Mouse (Mus musculus): ENCODE results near the gene Ndufa8. TPM values are rescaled to one million over a fixed set of nuclear protein-coding genes. Genes with fewer than 3 reads are reported as not detected.

Gene Ndufa8
- total and polyA plus RNA-seq, 2 experiments from 2014 or later = 252 to 915 TPM

GRCm38 (mm10) chr2:36010579-36010978, 38.6 kb downstream of the Ndufa8 start:
- Histone ChIP-seq H3K4me1 (ENCODE audit: control insufficient read depth, insufficient read depth) (peaks cover 9% of the 10 kb centered on the region; the same call in 1 of the 2 replicates), H3K4me2 (ENCODE audit: low read depth, low read length) (peak overlapping the region; percentile 75; the same call in 1 of the 2 replicates), H3K4me3 (ENCODE audit: low read depth, low read length) (no peak overlapping the region), H3K27me3 (ENCODE audit: control insufficient read depth, insufficient read depth, low read length) (peaks cover 8% of the 10 kb centered on the region; the same call in 1 of the 2 replicates), H3K36me3 (replicated peaks; ENCODE audit: control insufficient read depth, insufficient read depth, low read length) (no peaks in the 10 kb centered on the region), H3K27ac (ENCODE audit: low read depth) (no peak overlapping the region), H3K9ac (replicated peaks; ENCODE audit: low read depth, low read length) (no peak overlapping the region), H3K9me3 (replicated peaks; ENCODE audit: control insufficient read depth, low read length) (no peaks in the 10 kb centered on the region)
- TF ChIP-seq CTCF (IDR thresholded peaks at IDR 0.05; ENCODE audit: low read depth) (no peak), EP300 (IDR thresholded peaks at IDR 0.05; ENCODE audit: low read depth) (no peak)
- no peak for DNase-seq (ENCODE audit: low spot score)
- no peak for ATAC-seq (ENCODE audit: insufficient read depth, low read depth)
- 57% methylated on average over 8 of the region's 8 CpGs for WGBS

- WGBS = 24% methylated on average over 4 of the region's 4 CpGs
- H3K4me2 ChIP-seq (ENCODE audit: low read depth, low read length) = no peak overlapping the region
- peak; percentile 76 for DNase-seq (ENCODE audit: low spot score)
- no peak overlapping the region for H3K27ac ChIP-seq (ENCODE audit: low read depth)
- no peaks in the 10 kb centered on the region for H3K36me3 ChIP-seq (replicated peaks; ENCODE audit: control insufficient read depth, insufficient read depth, low read length)
- peaks cover 9% of the 10 kb centered on the region; the same call in 1 of the 2 replicates for H3K4me1 ChIP-seq (ENCODE audit: control insufficient read depth, insufficient read depth)
- ATAC-seq (ENCODE audit: insufficient read depth, low read depth) = no peak
- H3K4me3 ChIP-seq (ENCODE audit: low read depth, low read length) = no peak overlapping the region
- TF ChIP-seq CTCF (IDR thresholded peaks at IDR 0.05; ENCODE audit: low read depth) = peak; percentile 92
- TF ChIP-seq EP300 (IDR thresholded peaks at IDR 0.05; ENCODE audit: low read depth) = no peak
- H3K9ac ChIP-seq (replicated peaks; ENCODE audit: low read depth, low read length) = no peak overlapping the region
- peaks cover 8% of the 10 kb centered on the region; the same call in 1 of the 2 replicates for H3K27me3 ChIP-seq (ENCODE audit: control insufficient read depth, insufficient read depth, low read length)
- no peaks in the 10 kb centered on the region for H3K9me3 ChIP-seq (replicated peaks; ENCODE audit: control insufficient read depth, low read length)
Measured at GRCm38 (mm10) chr2:36009386-36009785, 39.8 kb downstream of the Ndufa8 start.

DNA sequence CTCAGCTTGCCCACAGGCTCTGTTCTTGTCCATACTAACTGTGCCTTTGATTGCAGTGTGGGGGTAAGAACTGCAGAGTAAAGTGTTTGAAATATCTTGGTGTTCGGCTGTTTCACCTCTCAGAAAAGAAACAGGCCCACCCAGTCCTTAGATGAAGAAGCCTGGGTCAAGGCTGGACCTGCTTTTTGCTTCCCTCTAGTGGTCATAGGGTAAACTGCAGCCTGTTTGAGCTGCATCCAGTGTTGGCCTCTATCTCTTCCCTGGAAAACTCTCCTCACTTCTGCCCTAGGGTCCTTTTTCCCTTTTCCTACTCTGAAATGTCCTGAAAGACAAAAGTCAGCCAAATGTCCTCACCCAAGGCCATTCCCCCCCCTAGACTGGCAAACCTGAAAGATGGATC, 41.1 kb downstream of the Ndufa8 start:
- Histone ChIP-seq H3K4me2 (ENCODE audit: low read depth, low read length) (no peak overlapping the region), H3K27me3 (ENCODE audit: control insufficient read depth, insufficient read depth, low read length) (peaks cover 8% of the 10 kb centered on the region; the same call in 1 of the 2 replicates), H3K9ac (replicated peaks; ENCODE audit: low read depth, low read length) (no peak overlapping the region), H3K4me1 (ENCODE audit: control insufficient read depth, insufficient read depth) (peaks cover 9% of the 10 kb centered on the region; the same call in 1 of the 2 replicates), H3K36me3 (replicated peaks; ENCODE audit: control insufficient read depth, insufficient read depth, low read length) (no peaks in the 10 kb centered on the region), H3K9me3 (replicated peaks; ENCODE audit: control insufficient read depth, low read length) (no peaks in the 10 kb centered on the region), H3K4me3 (ENCODE audit: low read depth, low read length) (no peak overlapping the region), H3K27ac (ENCODE audit: low read depth) (no peak overlapping the region)
- peak; percentile 42 for DNase-seq (ENCODE audit: low spot score)
- no peak for ATAC-seq (ENCODE audit: insufficient read depth, low read depth)
- TF ChIP-seq CTCF (IDR thresholded peaks at IDR 0.05; ENCODE audit: low read depth) = peak; percentile 91
- no peak for TF ChIP-seq EP300 (IDR thresholded peaks at IDR 0.05; ENCODE audit: low read depth)
- WGBS = 21% methylated on average over 1 of the region's 1 CpGs

- WGBS = 48% methylated on average over 6 of the region's 6 CpGs
- DNase-seq (ENCODE audit: low spot score) = no peak
- Histone ChIP-seq H3K9ac (replicated peaks; ENCODE audit: low read depth, low read length) (no peak overlapping the region), H3K4me3 (ENCODE audit: low read depth, low read length) (no peak overlapping the region), H3K4me1 (ENCODE audit: control insufficient read depth, insufficient read depth) (0 out of 2 replicates have a peak, but pooled peaks cover 5% of the 10 kb centered on the region), H3K27me3 (ENCODE audit: control insufficient read depth, insufficient read depth, low read length) (no peaks in the 10 kb centered on the region), H3K27ac (ENCODE audit: low read depth) (no peak overlapping the region), H3K9me3 (replicated peaks; ENCODE audit: control insufficient read depth, low read length) (no peaks in the 10 kb centered on the region), H3K36me3 (replicated peaks; ENCODE audit: control insufficient read depth, insufficient read depth, low read length) (no peaks in the 10 kb centered on the region), H3K4me2 (ENCODE audit: low read depth, low read length) (no peak overlapping the region)
- no peak for ATAC-seq (ENCODE audit: insufficient read depth, low read depth)
- TF ChIP-seq CTCF (IDR thresholded peaks at IDR 0.05; ENCODE audit: low read depth) = no peak
- TF ChIP-seq EP300 (IDR thresholded peaks at IDR 0.05; ENCODE audit: low read depth) = no peak
Measured at GRCm38 (mm10) chr2:36002188-36002587, 47.0 kb downstream of the Ndufa8 start.

DNA sequence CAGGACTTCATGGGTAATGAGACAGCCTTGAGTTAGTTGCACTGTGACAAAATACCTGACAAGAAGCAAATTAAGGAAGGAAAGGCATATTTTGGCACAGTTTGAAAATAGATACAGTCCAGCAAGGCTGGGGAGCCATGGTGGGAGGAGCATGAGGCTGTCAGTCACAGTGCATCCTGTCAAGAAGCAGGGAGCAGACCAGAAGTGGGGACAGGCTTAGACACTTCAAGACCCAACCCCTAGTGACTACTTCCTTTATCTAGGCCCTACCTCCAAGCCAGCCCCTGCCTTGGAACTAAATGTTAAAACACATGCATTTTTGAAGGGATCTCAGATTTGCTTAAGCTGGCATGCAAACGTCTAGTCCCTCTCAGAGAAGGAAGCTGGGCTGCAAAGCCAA, 48.8 kb downstream of the Ndufa8 start:
- Histone ChIP-seq H3K27me3 (ENCODE audit: control insufficient read depth, insufficient read depth, low read length) (no peaks in the 10 kb centered on the region), H3K4me2 (ENCODE audit: low read depth, low read length) (no peak overlapping the region), H3K27ac (ENCODE audit: low read depth) (no peak overlapping the region), H3K4me1 (ENCODE audit: control insufficient read depth, insufficient read depth) (peaks cover 14% of the 10 kb centered on the region), H3K36me3 (replicated peaks; ENCODE audit: control insufficient read depth, insufficient read depth, low read length) (no peaks in the 10 kb centered on the region), H3K9me3 (replicated peaks; ENCODE audit: control insufficient read depth, low read length) (no peaks in the 10 kb centered on the region), H3K4me3 (ENCODE audit: low read depth, low read length) (no peak overlapping the region), H3K9ac (replicated peaks; ENCODE audit: low read depth, low read length) (no peak overlapping the region)
- DNase-seq (ENCODE audit: low spot score) (no peak), ATAC-seq (ENCODE audit: insufficient read depth, low read depth) (no peak)
- TF ChIP-seq EP300 (IDR thresholded peaks at IDR 0.05; ENCODE audit: low read depth) (no peak), CTCF (IDR thresholded peaks at IDR 0.05; ENCODE audit: low read depth) (no peak)
- WGBS = 32% methylated on average over 1 of the region's 1 CpGs

- Histone ChIP-seq H3K36me3 (replicated peaks; ENCODE audit: control insufficient read depth, insufficient read depth, low read length) (no peaks in the 10 kb centered on the region), H3K27me3 (ENCODE audit: control insufficient read depth, insufficient read depth, low read length) (no peaks in the 10 kb centered on the region), H3K4me2 (ENCODE audit: low read depth, low read length) (no peak overlapping the region), H3K9me3 (replicated peaks; ENCODE audit: control insufficient read depth, low read length) (no peaks in the 10 kb centered on the region), H3K4me3 (ENCODE audit: low read depth, low read length) (no peak overlapping the region), H3K9ac (replicated peaks; ENCODE audit: low read depth, low read length) (no peak overlapping the region), H3K27ac (ENCODE audit: low read depth) (no peak overlapping the region), H3K4me1 (ENCODE audit: control insufficient read depth, insufficient read depth) (peaks cover 22% of the 10 kb centered on the region)
- ATAC-seq (ENCODE audit: insufficient read depth, low read depth) (no peak), DNase-seq (ENCODE audit: low spot score) (no peak)
- TF ChIP-seq CTCF (IDR thresholded peaks at IDR 0.05; ENCODE audit: low read depth) = no peak
- TF ChIP-seq EP300 (IDR thresholded peaks at IDR 0.05; ENCODE audit: low read depth) = no peak
Measured at GRCm38 (mm10) chr2:35999212-35999611, 50.0 kb downstream of the Ndufa8 start.
